Mouse (Mus musculus) heart, postnatal 14 days (tissue): Measurements from ENCODE around the gene Cyb5rl. TPM values are rescaled to one million over a fixed set of nuclear protein-coding genes. Genes with fewer than 3 reads are reported as not detected.

ENCODE experiments used
- total RNA-seq, 2 experiments: library from RNA; stranded (reverse); gene quantifications; 2 replicates each; pipeline ENCODE4 v1.2.3; 2021

The Cyb5rl gene
- total RNA-seq, 2 experiments from 2014 or later: 11.7 to 14.5 TPM

Other genes with a start within 250 kb of the Cyb5rl start
- gene Ssbp3, start 156.3 kb upstream of the Cyb5rl start, total RNA-seq: 10 to 100 TPM; 42.5 to 46.9 TPM
- 10 to 100 TPM; 90.0 to 98.9 TPM for gene Mrpl37, start 120 bp upstream of the Cyb5rl start, total RNA-seq
- gene Cdcp2, start 29.9 kb downstream of the Cyb5rl start, total RNA-seq: not detected
- gene Tmem59, start 111.4 kb downstream of the Cyb5rl start, total RNA-seq: 100 to 1,000 TPM; 149 to 155 TPM
- 10 to 100 TPM; 11.8 to 12.5 TPM for gene Tceanc2, start 112.1 kb downstream of the Cyb5rl start, total RNA-seq
- under 1 TPM in 1 of 2 experiments, not detected in 1; 0.33 TPM for gene Ldlrad1, start 142.2 kb downstream of the Cyb5rl start, total RNA-seq
- gene Lrrc42, start 186.5 kb downstream of the Cyb5rl start, total RNA-seq: 10 to 100 TPM; 11.1 to 14.1 TPM
- gene Hspb11, start 186.6 kb downstream of the Cyb5rl start, total RNA-seq: 10 to 100 TPM; 14.6 TPM
- gene Dio1, start 240.2 kb downstream of the Cyb5rl start, total RNA-seq: under 1 TPM in 1 of 2 experiments, not detected in 1; 0.12 TPM
- gene Yipf1, start 247.4 kb downstream of the Cyb5rl start, total RNA-seq: 10 to 100 TPM; 22.3 to 25.3 TPM